Mouse (Mus musculus): ENCODE results near the gene Nim1k. TPM values are rescaled to one million over a fixed set of nuclear protein-coding genes. Genes with fewer than 3 reads are reported as not detected.

Gene Nim1k
- polyA plus RNA-seq, 1 experiment: 0.19 TPM

DNA sequence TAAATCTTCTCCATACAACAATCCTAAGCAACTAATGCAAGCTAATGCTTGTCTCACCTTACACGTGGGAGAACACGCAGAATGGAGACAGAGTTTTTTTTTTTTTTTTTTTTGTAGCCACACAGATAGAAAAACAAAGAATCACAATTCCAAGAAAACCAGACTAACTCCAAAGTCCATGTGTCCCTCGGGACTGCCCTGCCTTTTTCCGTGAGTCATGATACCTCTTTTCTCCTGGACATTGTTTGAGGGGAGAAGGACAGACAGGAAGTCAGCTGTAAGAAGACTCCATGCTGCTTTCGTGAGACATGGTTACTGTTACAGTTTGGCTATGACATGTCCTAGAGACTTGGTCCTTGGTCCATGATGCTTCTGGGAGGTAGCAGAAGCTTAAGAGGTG lies 32.3 kb downstream of the Nim1k start:
- Histone ChIP-seq H3K27ac (ENCODE audit: insufficient read depth, low read length) (no peak overlapping the region), H3K9me3 (replicated peaks; ENCODE audit: control insufficient read depth, insufficient read depth, low read length, poor library complexity, severe bottlenecking) (no peaks in the 10 kb centered on the region), H3K9ac (ENCODE audit: low read depth, poor library complexity, severe bottlenecking) (no peak overlapping the region), H3K4me1 (ENCODE audit: control insufficient read depth, insufficient read depth, low read length) (no peaks in the 10 kb centered on the region), H3K4me3 (ENCODE audit: low read depth, low read length) (no peak overlapping the region), H3K27me3 (ENCODE audit: control insufficient read depth, insufficient read depth, low read length, poor library complexity, severe bottlenecking) (no peaks in the 10 kb centered on the region), H3K36me3 (ENCODE audit: control insufficient read depth, insufficient read depth, low read length, poor library complexity, severe bottlenecking) (no peaks in the 10 kb centered on the region)
- TF ChIP-seq POLR2A (IDR thresholded peaks at IDR 0.05; ENCODE audit: insufficient read depth, low read length) (no peak), CTCF (IDR thresholded peaks at IDR 0.05; ENCODE audit: low read depth, low read length) (no peak), EP300 (IDR thresholded peaks at IDR 0.05; ENCODE audit: insufficient read depth, low read depth, low read length) (no peak)

DNA sequence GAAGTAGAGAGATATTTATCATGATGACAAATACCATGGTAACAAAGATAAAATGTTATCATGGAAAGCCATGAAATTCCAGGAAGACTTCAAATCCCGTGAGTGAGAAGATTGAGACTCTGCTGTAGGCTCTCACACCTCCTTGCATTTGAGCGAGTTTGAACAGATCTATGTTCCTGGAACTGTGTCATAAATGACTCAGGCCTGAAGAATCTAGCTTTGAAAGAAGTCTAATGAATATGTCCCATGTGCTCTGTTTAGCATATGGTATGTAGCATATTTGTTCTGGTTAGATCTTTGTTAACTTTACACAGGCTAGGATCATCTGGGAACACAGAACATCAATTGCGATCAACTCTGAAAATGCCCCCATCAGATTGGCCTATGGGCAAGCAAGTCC lies 33.2 kb downstream of the Nim1k start:
- Histone ChIP-seq H3K4me1 (ENCODE audit: control insufficient read depth, insufficient read depth, low read length) (no peaks in the 10 kb centered on the region), H3K36me3 (ENCODE audit: control insufficient read depth, insufficient read depth, low read length, poor library complexity, severe bottlenecking) (no peaks in the 10 kb centered on the region), H3K9me3 (replicated peaks; ENCODE audit: control insufficient read depth, insufficient read depth, low read length, poor library complexity, severe bottlenecking) (no peaks in the 10 kb centered on the region), H3K27ac (ENCODE audit: insufficient read depth, low read length) (no peak overlapping the region), H3K4me3 (ENCODE audit: low read depth, low read length) (no peak overlapping the region), H3K9ac (ENCODE audit: low read depth, poor library complexity, severe bottlenecking) (no peak overlapping the region), H3K27me3 (ENCODE audit: control insufficient read depth, insufficient read depth, low read length, poor library complexity, severe bottlenecking) (no peaks in the 10 kb centered on the region)
- no peak for TF ChIP-seq POLR2A (IDR thresholded peaks at IDR 0.05; ENCODE audit: insufficient read depth, low read length)
- no peak for TF ChIP-seq EP300 (IDR thresholded peaks at IDR 0.05; ENCODE audit: insufficient read depth, low read depth, low read length)
- no peak for TF ChIP-seq CTCF (IDR thresholded peaks at IDR 0.05; ENCODE audit: low read depth, low read length)

DNA sequence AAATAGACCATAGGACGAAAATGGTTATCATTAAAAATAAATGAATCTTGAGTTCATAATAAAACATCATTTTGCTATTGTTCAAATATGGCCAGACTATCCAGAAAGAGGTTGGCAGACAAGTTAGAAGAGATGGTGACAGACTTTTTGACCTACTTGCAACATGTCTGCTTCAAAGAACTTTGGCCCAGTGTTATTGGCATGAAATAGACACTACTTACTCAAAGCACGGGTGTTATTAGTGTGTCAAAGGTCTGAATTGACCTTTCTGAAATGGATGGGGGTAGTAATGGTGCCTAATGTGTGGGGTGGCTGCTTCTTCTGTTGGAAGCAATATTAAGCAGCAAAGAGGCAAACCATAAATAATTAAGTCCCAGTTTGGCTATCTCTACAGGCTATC lies 39.6 kb downstream of the Nim1k start:
- no peak overlapping the region for H3K4me3 ChIP-seq (ENCODE audit: low read depth, low read length)
- TF ChIP-seq POLR2A (IDR thresholded peaks at IDR 0.05; ENCODE audit: insufficient read depth, low read length): no peak
- H3K27me3 ChIP-seq (ENCODE audit: control insufficient read depth, insufficient read depth, low read length, poor library complexity, severe bottlenecking): no peaks in the 10 kb centered on the region
- H3K27ac ChIP-seq (ENCODE audit: insufficient read depth, low read length): no peak overlapping the region
- no peaks in the 10 kb centered on the region for H3K4me1 ChIP-seq (ENCODE audit: control insufficient read depth, insufficient read depth, low read length)
- H3K9ac ChIP-seq (ENCODE audit: low read depth, poor library complexity, severe bottlenecking): no peak overlapping the region
- H3K36me3 ChIP-seq (ENCODE audit: control insufficient read depth, insufficient read depth, low read length, poor library complexity, severe bottlenecking): no peaks in the 10 kb centered on the region
- no peaks in the 10 kb centered on the region for H3K9me3 ChIP-seq (replicated peaks; ENCODE audit: control insufficient read depth, insufficient read depth, low read length, poor library complexity, severe bottlenecking)

DNA sequence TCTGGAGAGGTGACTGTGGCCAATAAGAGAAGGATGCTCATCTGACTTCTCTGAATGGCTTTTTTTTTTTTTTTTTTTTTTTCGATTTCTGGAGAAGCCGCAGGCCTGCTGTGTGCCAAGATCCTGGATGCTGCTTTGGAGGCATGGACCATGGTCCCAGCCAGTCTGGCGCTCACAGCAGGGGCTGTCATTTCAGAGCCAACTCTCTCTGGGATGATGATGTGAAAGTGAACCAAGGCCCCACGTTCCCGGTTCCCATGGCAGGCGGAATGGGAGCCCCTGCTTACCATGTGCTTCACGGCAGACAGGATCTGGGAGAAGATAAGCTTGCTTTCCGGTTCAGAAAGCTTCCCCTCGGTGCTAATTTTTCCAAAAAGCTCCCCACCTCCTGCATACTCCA lies 41.9 kb downstream of the Nim1k start:
- Histone ChIP-seq H3K4me1 (ENCODE audit: control insufficient read depth, insufficient read depth, low read length) (no peaks in the 10 kb centered on the region), H3K27me3 (ENCODE audit: control insufficient read depth, insufficient read depth, low read length, poor library complexity, severe bottlenecking) (no peaks in the 10 kb centered on the region)
- TF ChIP-seq EP300 (IDR thresholded peaks at IDR 0.05; ENCODE audit: insufficient read depth, low read depth, low read length): no peak
- no peak for TF ChIP-seq CTCF (IDR thresholded peaks at IDR 0.05; ENCODE audit: low read depth, low read length)
- no peak for TF ChIP-seq POLR2A (IDR thresholded peaks at IDR 0.05; ENCODE audit: insufficient read depth, low read length)

DNA sequence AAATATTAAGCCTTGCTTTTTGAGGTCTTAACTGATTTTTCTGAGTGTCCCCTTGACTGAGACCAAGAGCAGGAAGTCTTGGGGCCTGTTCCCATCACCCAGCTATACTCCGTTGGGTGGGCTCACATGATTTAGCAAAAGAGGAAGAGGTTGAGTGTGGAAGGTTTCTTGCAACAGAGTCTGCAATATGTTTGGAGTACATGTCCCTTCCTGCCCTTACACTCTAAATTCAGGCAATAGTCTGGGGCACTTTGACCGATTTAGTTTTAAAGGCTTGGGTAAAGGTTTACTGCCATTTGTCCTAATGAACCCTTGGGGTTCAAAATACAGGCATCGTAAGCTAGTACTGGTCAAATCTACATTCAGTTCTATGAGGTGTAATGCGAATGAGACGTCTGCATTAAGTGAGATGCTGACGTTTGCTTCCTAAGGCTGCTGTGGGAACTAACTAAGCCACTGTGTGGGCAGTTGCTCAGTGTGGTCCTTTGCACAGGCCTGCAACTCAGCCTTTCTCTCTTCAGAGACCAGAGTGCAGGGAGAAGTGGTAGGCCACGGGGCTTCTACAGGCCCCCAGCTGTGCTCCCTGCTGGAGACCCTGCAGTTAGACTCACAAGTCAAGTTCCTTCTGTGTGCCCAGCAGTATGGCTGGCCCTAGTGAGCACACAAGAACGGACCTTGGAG lies 42.4 kb downstream of the Nim1k start:
- TF ChIP-seq POLR2A (IDR thresholded peaks at IDR 0.05; ENCODE audit: insufficient read depth, low read length) (no peak), CTCF (IDR thresholded peaks at IDR 0.05; ENCODE audit: low read depth, low read length) (no peak), EP300 (IDR thresholded peaks at IDR 0.05; ENCODE audit: insufficient read depth, low read depth, low read length) (no peak)

More for the DNA sequence above, 41.9 kb downstream of the Nim1k start:
- Histone ChIP-seq H3K36me3 (ENCODE audit: control insufficient read depth, insufficient read depth, low read length, poor library complexity, severe bottlenecking) (peaks cover 6% of the 10 kb centered on the region), H3K9ac (ENCODE audit: low read depth, poor library complexity, severe bottlenecking) (no peak overlapping the region), H3K27ac (ENCODE audit: insufficient read depth, low read length) (no peak overlapping the region), H3K9me3 (replicated peaks; ENCODE audit: control insufficient read depth, insufficient read depth, low read length, poor library complexity, severe bottlenecking) (no peaks in the 10 kb centered on the region), H3K4me3 (ENCODE audit: low read depth, low read length) (no peak overlapping the region)

DNA sequence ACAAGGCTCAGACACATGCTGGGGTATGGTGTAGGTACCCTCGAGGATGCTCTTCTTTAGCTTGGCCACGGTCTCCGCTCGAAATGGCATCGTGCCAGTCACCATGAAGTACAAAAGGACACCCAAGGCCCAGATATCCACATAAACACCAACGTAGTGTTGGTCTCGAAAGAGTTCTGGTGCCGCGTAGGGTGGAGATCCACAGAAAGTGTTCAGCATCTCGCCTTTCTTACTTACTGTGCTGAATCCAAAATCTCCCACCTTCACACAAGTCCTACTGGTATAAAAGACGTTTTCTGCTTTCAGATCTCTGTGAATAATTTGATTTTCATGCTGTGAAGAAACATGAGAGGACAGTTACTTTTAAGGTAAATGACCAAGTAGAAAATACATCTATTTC lies 43.2 kb downstream of the Nim1k start:
- Histone ChIP-seq H3K9ac (ENCODE audit: low read depth, poor library complexity, severe bottlenecking) (no peak overlapping the region), H3K4me3 (ENCODE audit: low read depth, low read length) (no peak overlapping the region), H3K9me3 (replicated peaks; ENCODE audit: control insufficient read depth, insufficient read depth, low read length, poor library complexity, severe bottlenecking) (no peaks in the 10 kb centered on the region), H3K27ac (ENCODE audit: insufficient read depth, low read length) (no peak overlapping the region), H3K27me3 (ENCODE audit: control insufficient read depth, insufficient read depth, low read length, poor library complexity, severe bottlenecking) (no peaks in the 10 kb centered on the region), H3K36me3 (ENCODE audit: control insufficient read depth, insufficient read depth, low read length, poor library complexity, severe bottlenecking) (peaks cover 12% of the 10 kb centered on the region), H3K4me1 (ENCODE audit: control insufficient read depth, insufficient read depth, low read length) (no peaks in the 10 kb centered on the region)
- TF ChIP-seq CTCF (IDR thresholded peaks at IDR 0.05; ENCODE audit: low read depth, low read length): no peak
- no peak for TF ChIP-seq EP300 (IDR thresholded peaks at IDR 0.05; ENCODE audit: insufficient read depth, low read depth, low read length)
- TF ChIP-seq POLR2A (IDR thresholded peaks at IDR 0.05; ENCODE audit: insufficient read depth, low read length): no peak

More for the DNA sequence above, 42.4 kb downstream of the Nim1k start:
- Histone ChIP-seq H3K36me3 (ENCODE audit: control insufficient read depth, insufficient read depth, low read length, poor library complexity, severe bottlenecking) (peaks cover 9% of the 10 kb centered on the region), H3K4me3 (ENCODE audit: low read depth, low read length) (no peak overlapping the region), H3K4me1 (ENCODE audit: control insufficient read depth, insufficient read depth, low read length) (no peaks in the 10 kb centered on the region), H3K27ac (ENCODE audit: insufficient read depth, low read length) (no peak overlapping the region), H3K9me3 (replicated peaks; ENCODE audit: control insufficient read depth, insufficient read depth, low read length, poor library complexity, severe bottlenecking) (no peaks in the 10 kb centered on the region), H3K9ac (ENCODE audit: low read depth, poor library complexity, severe bottlenecking) (no peak overlapping the region), H3K27me3 (ENCODE audit: control insufficient read depth, insufficient read depth, low read length, poor library complexity, severe bottlenecking) (no peaks in the 10 kb centered on the region)
